Mouse (Mus musculus) hematopoietic multipotent progenitor cell, adult 10-12 weeks (in vitro differentiated cells): Measurements from ENCODE around the gene Egr2. TPM values are rescaled to one million over a fixed set of nuclear protein-coding genes. Genes with fewer than 3 reads are reported as not detected.

Source experiments
- polyA plus RNA-seq: library from polyadenylated mRNA; stranded (reverse); fragments of >175 nt; gene quantifications from 2 replicates; pipeline ENCODE4 v1.2.3, GENCODE M21; 2012; ENCODE audit warnings: low replicate concordance

The Egr2 gene
- 17.0 and 17.4 TPM in 2 replicates for polyA plus RNA-seq

GRCm38 (mm10) chr10:67535256-67535655 lies at the start of gene Egr2:
Egr2 (plus strand) TSS chr10:67535475.

GRCm38 (mm10) chr10:67548877-67549731 lies 13.8 kb downstream of the Egr2 start, which contains the start of gene Ado:
Ado (minus strand) TSS chr10:67548955.

Other genes starting within 250 kb of the Egr2 start
- 21.4 and 47.6 TPM in 2 replicates for gene Ado, start 13.5 kb downstream of the Egr2 start, polyA plus RNA-seq